Mouse (Mus musculus) stomach, embryonic 14.5 days (tissue): Measurements from ENCODE around the gene Klhl40. TPM values are rescaled to one million over a fixed set of nuclear protein-coding genes. Genes with fewer than 3 reads are reported as not detected.
A peak's percentile ranks its signal among the peaks of the same experiment; 100 is the strongest.

ENCODE experiments used
- ATAC-seq: fragments of 200-750 bp; cut with Nextera tagmentation; 2 replicates; pipeline ENCODE4 v1.8.0; 2017; ENCODE audit warnings: low read depth, moderate TSS enrichment; ENCODE audit not compliant: insufficient number of reproducible peaks, insufficient read depth, low FRiP score
- H3K27ac ChIP-seq: fragments of 300-500 bp; sonication (generic); 2 replicates; pipeline ENCODE4 v1.5.1; 2014; ENCODE audit warnings: mild to moderate bottlenecking, low read length, moderate library complexity, mixed read lengths
- H3K27me3 ChIP-seq: fragments of 300-500 bp; sonication (generic); 2 replicates; pipeline ENCODE4 v1.6.1; 2014; ENCODE audit warnings: low read length, control low read depth, mixed read lengths; ENCODE audit not compliant: control insufficient read depth, insufficient read depth
- H3K36me3 ChIP-seq: fragments of 300-500 bp; sonication (generic); 2 replicates; pipeline ENCODE4 v1.6.1; 2014; ENCODE audit warnings: mild to moderate bottlenecking, control low read depth, low read length, moderate library complexity, mixed read lengths; ENCODE audit not compliant: control insufficient read depth, insufficient read depth
- H3K4me1 ChIP-seq: fragments of 300-500 bp; sonication (generic); 2 replicates; pipeline ENCODE4 v1.6.1; 2014; ENCODE audit warnings: low read length, control low read depth, mixed read lengths; ENCODE audit not compliant: control insufficient read depth, insufficient read depth
- H3K4me2 ChIP-seq: fragments of 300-500 bp; sonication (generic); replicated peaks from 2 replicates; pipeline ENCODE4 v1.6.1; 2014; ENCODE audit warnings: low read depth, low read length, control low read depth
- H3K4me3 ChIP-seq: fragments of 300-500 bp; sonication (generic); 2 replicates; pipeline ENCODE4 v1.5.1; 2014; ENCODE audit warnings: low read depth, low read length, control low read depth
- H3K9ac ChIP-seq: fragments of 300-500 bp; sonication (generic); replicated peaks from 2 replicates; pipeline ENCODE4 v1.6.1; 2014; ENCODE audit warnings: low read depth, mild to moderate bottlenecking, control low read depth, low read length, moderate library complexity, mixed read lengths
- H3K9me3 ChIP-seq: fragments of 300-500 bp; sonication (generic); 2 replicates; pipeline ENCODE4 v1.6.1; 2016; ENCODE audit warnings: low read depth, low read length, control low read depth; ENCODE audit not compliant: control insufficient read depth
- WGBS: fragments of 180-500 bp; shearing (Covaris S2); extraction: QIAGEN DNeasy Blood & Tissue Kit; methylation state at CpG from one replicate; pipeline ENCODE4 v1.1.7; 2014; 5-methylcytosine and 5-hydroxymethylcytosine counted together
- polyA plus RNA-seq: library from polyadenylated mRNA; unstranded; fragments of >200 nt; fragmentation: Nextera tagmentation; extraction: Ambion mirVana; gene quantifications from 2 replicates; pipeline ENCODE4 v1.2.1, GENCODE M21; 2014

Klhl40 gene
- polyA plus RNA-seq, 1 experiment from 2014 or later: 0.17 TPM

- no peak overlapping the region for H3K27ac ChIP-seq
- H3K9me3 ChIP-seq: no peaks in the 10 kb centered on the region
- peaks cover 20% of the 10 kb centered on the region for H3K4me1 ChIP-seq
- no peak overlapping the region for H3K4me3 ChIP-seq
- WGBS: 87% methylated on average over 19 of the region's 19 CpGs
- no peak overlapping the region for H3K9ac ChIP-seq
- peaks cover 50% of the 10 kb centered on the region for H3K36me3 ChIP-seq
- no peak overlapping the region for H3K4me2 ChIP-seq
- no peak for ATAC-seq
- H3K27me3 ChIP-seq: no peaks in the 10 kb centered on the region
These were observed 13.7 kb upstream of the Klhl40 start for GRCm38 (mm10) chr9:121763716-121764115.

- H3K9me3 ChIP-seq: no peaks in the 10 kb centered on the region
- H3K36me3 ChIP-seq: peaks cover 51% of the 10 kb centered on the region
- no peak overlapping the region for H3K4me2 ChIP-seq
- 83% methylated on average over 16 of the region's 16 CpGs for WGBS
- H3K9ac ChIP-seq: no peak overlapping the region
- no peak for ATAC-seq
- H3K27ac ChIP-seq: no peak overlapping the region
- H3K27me3 ChIP-seq: no peaks in the 10 kb centered on the region
- peaks cover 16% of the 10 kb centered on the region for H3K4me1 ChIP-seq
- no peak overlapping the region for H3K4me3 ChIP-seq
These were observed 12.1 kb upstream of the Klhl40 start for GRCm38 (mm10) chr9:121765166-121765855.

- Histone ChIP-seq H3K9ac (no peak overlapping the region), H3K4me3 (no peak overlapping the region), H3K4me2 (no peak overlapping the region), H3K27me3 (peaks cover 6% of the 10 kb centered on the region; the same call in 1 of the 2 replicates), H3K4me1 (peaks cover under 1% of the 10 kb centered on the region; the same call in 1 of the 2 replicates), H3K9me3 (no peaks in the 10 kb centered on the region), H3K27ac (no peak overlapping the region), H3K36me3 (peaks cover 14% of the 10 kb centered on the region)
- WGBS: 53% methylated on average over 5 of the region's 5 CpGs
- no peak for ATAC-seq
These were observed 5.0 kb upstream of the Klhl40 start for GRCm38 (mm10) chr9:121772412-121772811.

GRCm38 (mm10) chr9:121775951-121776350 is 1.5 kb upstream of the Klhl40 start:
- H3K4me2 ChIP-seq: no peak overlapping the region
- H3K36me3 ChIP-seq: no peaks in the 10 kb centered on the region
- H3K27me3 ChIP-seq: peaks cover 21% of the 10 kb centered on the region
- no peak overlapping the region for H3K27ac ChIP-seq
- no peak overlapping the region for H3K4me3 ChIP-seq
- 81% methylated on average over 10 of the region's 10 CpGs for WGBS
- peaks cover 6% of the 10 kb centered on the region; the same call in 1 of the 2 replicates for H3K4me1 ChIP-seq
- ATAC-seq: no peak
- no peak overlapping the region for H3K9ac ChIP-seq
- H3K9me3 ChIP-seq: no peaks in the 10 kb centered on the region

DNA sequence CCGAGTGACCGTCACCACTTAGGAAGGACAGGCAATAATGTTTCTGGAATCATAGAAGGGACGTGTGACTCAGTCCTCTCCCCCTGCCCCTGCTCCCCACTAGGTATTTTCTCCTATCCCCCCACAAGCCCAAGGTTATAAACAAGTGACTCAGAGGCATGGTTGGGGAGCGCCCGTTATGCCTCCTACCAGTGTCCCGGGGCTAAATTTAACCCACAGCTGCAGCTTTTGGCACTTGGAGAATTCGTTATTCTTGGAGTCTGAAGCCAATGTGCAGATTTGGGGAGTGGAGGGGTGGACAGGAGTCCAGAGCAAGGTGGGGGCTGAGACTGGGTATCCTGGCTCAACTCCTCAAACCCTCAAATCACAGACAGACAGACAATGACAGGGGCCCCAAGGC is 896 bp upstream of the Klhl40 start:
- Histone ChIP-seq H3K27ac (no peak overlapping the region), H3K4me1 (peaks cover 6% of the 10 kb centered on the region; the same call in 1 of the 2 replicates), H3K27me3 (peaks cover 21% of the 10 kb centered on the region), H3K4me3 (no peak overlapping the region), H3K4me2 (no peak overlapping the region), H3K36me3 (no peaks in the 10 kb centered on the region), H3K9ac (no peak overlapping the region), H3K9me3 (no peaks in the 10 kb centered on the region)
- WGBS: 79% methylated on average over 7 of the region's 7 CpGs
- ATAC-seq: no peak

DNA sequence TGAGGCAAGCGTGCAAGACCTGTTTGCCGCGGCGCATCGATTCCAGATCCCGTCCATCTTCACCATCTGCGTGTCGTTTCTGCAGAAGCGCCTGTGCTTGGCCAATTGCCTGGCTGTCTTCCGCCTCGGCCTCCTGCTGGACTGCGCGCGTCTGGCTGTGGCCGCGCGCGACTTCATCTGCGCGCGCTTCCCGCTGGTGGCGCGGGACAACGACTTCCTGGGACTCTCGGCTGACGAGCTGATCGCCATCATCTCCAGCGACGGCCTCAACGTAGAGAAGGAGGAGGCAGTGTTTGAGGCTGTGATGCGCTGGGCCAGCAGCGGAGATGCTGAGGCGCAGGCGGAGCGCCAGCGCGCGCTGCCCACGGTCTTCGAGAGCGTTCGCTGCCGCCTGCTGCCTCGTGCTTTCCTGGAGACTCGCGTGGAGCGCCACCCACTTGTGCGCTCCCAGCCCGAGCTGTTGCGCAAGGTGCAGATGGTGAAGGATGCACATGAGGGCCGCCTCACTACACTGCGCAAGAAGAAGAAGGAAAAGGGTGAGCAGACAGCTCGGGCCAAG is 738 bp downstream of the Klhl40 start:
- 0 out of 2 replicates have a peak overlapping the region, but pooled peaks have one; percentile 6 for H3K9ac ChIP-seq
- H3K27ac ChIP-seq: no peak overlapping the region
- 14% methylated on average over 53 of the region's 54 CpGs for WGBS
- no peak; the same call in 1 of the 2 replicates for ATAC-seq
- H3K9me3 ChIP-seq: no peaks in the 10 kb centered on the region
- H3K4me2 ChIP-seq: peak overlapping the region; percentile 54
- peaks cover 6% of the 10 kb centered on the region; the same call in 1 of the 2 replicates for H3K4me1 ChIP-seq
- H3K27me3 ChIP-seq: peaks cover 21% of the 10 kb centered on the region
- H3K36me3 ChIP-seq: no peaks in the 10 kb centered on the region
- peak overlapping the region; percentile 29 for H3K4me3 ChIP-seq

DNA sequence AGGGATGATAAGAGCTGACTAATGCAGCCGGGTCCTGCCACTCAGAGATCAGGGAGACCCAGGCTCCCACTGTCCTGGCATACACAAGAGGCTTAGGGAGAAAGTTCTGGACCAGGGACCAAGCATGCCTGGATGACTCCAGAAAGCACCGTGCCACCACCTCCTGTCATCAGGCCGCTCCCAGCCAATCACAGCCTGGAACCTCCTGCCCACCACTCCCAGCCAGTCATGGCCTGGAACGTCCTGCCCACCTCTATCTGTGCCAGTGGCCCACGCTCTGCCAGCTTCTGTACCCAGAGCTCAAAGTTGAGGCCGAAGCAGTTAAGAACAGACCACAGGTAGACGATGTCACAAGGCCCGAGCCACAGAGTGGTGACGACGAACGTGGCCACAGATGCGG is 7.4 kb downstream of the Klhl40 start:
- no peaks in the 10 kb centered on the region for H3K4me1 ChIP-seq
- ATAC-seq: no peak
- H3K4me2 ChIP-seq: no peak overlapping the region
- H3K27ac ChIP-seq: no peak overlapping the region
- no peak overlapping the region for H3K4me3 ChIP-seq
- no peaks in the 10 kb centered on the region for H3K9me3 ChIP-seq
- WGBS: 86% methylated on average over 12 of the region's 12 CpGs
- H3K9ac ChIP-seq: no peak overlapping the region
- H3K36me3 ChIP-seq: no peaks in the 10 kb centered on the region
- H3K27me3 ChIP-seq: no peaks in the 10 kb centered on the region

GRCm38 (mm10) chr9:121785261-121785660 is 7.9 kb downstream of the Klhl40 start:
- no peak overlapping the region for H3K4me2 ChIP-seq
- no peak for ATAC-seq
- no peak overlapping the region for H3K27ac ChIP-seq
- H3K9me3 ChIP-seq: no peaks in the 10 kb centered on the region
- 76% methylated on average over 8 of the region's 8 CpGs for WGBS
- H3K27me3 ChIP-seq: no peaks in the 10 kb centered on the region
- no peak overlapping the region for H3K9ac ChIP-seq
- H3K4me3 ChIP-seq: no peak overlapping the region
- H3K36me3 ChIP-seq: no peaks in the 10 kb centered on the region
- H3K4me1 ChIP-seq: no peaks in the 10 kb centered on the region
